Mouse (Mus musculus) embryonic facial prominence, embryonic 14.5 days (tissue): Measurements from ENCODE around the gene E330021D16Rik. TPM values are rescaled to one million over a fixed set of nuclear protein-coding genes. Genes with fewer than 3 reads are reported as not detected.

Source experiments
- ATAC-seq: fragments of 200-750 bp; cut with Nextera tagmentation; 2 replicates; pipeline ENCODE4 v1.8.0; 2017; ENCODE audit warnings: low read depth, moderate number of reproducible peaks, moderate TSS enrichment
- DNase-seq: peaks from one replicate; pipeline ENCODE4 v3.0.0-alpha.2; 2015; ENCODE audit warnings: low spot score
- H3K27ac ChIP-seq: fragments of 300-500 bp; sonication (generic); replicated peaks from 2 replicates; pipeline ENCODE4 v1.5.1; 2014; ENCODE audit warnings: low read depth, mild to moderate bottlenecking, low read length, moderate library complexity
- H3K27me3 ChIP-seq: fragments of 300-500 bp; sonication (generic); replicated peaks from 2 replicates; pipeline ENCODE4 v1.6.1; 2014; ENCODE audit warnings: low read length; ENCODE audit not compliant: control insufficient read depth, insufficient read depth
- H3K36me3 ChIP-seq: fragments of 300-500 bp; sonication (generic); 2 replicates; pipeline ENCODE4 v1.6.1; 2014; ENCODE audit warnings: low read length, mixed read lengths; ENCODE audit not compliant: control insufficient read depth, insufficient read depth
- H3K4me1 ChIP-seq: fragments of 300-500 bp; sonication (generic); 2 replicates; pipeline ENCODE4 v1.6.1; 2014; ENCODE audit warnings: antibody characterized with exemption, low read length; ENCODE audit not compliant: control insufficient read depth, insufficient read depth
- H3K4me2 ChIP-seq: fragments of 300-500 bp; sonication (generic); 2 replicates; pipeline ENCODE4 v1.6.1; 2014; ENCODE audit warnings: low read depth, mild to moderate bottlenecking, low read length, moderate library complexity, mixed read lengths
- H3K4me3 ChIP-seq: fragments of 300-500 bp; sonication (generic); 2 replicates; pipeline ENCODE4 v1.5.1; 2014; ENCODE audit warnings: low read depth, mild to moderate bottlenecking, low read length
- H3K9ac ChIP-seq: fragments of 300-500 bp; sonication (generic); 2 replicates; pipeline ENCODE4 v1.6.1; 2014; ENCODE audit warnings: low read depth, mild to moderate bottlenecking, low read length, moderate library complexity, mixed read lengths
- H3K9me3 ChIP-seq: fragments of 300-500 bp; sonication (generic); 2 replicates; pipeline ENCODE4 v1.6.1; 2016; ENCODE audit warnings: low read length; ENCODE audit not compliant: control insufficient read depth
- WGBS: fragments of 180-500 bp; shearing (Covaris S2); extraction: QIAGEN DNeasy Blood & Tissue Kit; methylation state at CpG from one replicate; pipeline ENCODE4 v1.1.7; 2014; 5-methylcytosine and 5-hydroxymethylcytosine counted together
- polyA plus RNA-seq: library from polyadenylated mRNA; unstranded; fragments of >200 nt; fragmentation: Nextera tagmentation; extraction: Ambion mirVana; gene quantifications from 2 replicates; pipeline ENCODE4 v1.2.1, GENCODE M21; 2014

E330021D16Rik gene
- polyA plus RNA-seq, result 0.33 TPM in 1 of 2 replicates, not detected in the other

- no peak within 1 kb of the TSS for H3K4me3 ChIP-seq
- H3K27me3 ChIP-seq, result no peaks in the 10 kb centered on the region
- H3K9me3 ChIP-seq, result no peaks in the 10 kb centered on the region
- DNase-seq (no peak), ATAC-seq (no peak)
- WGBS, result 79% methylated on average over 9 of the region's 9 CpGs
- no peaks in the 10 kb centered on the region for H3K4me1 ChIP-seq
- no peak within 1 kb of the TSS for H3K27ac ChIP-seq
- no peak within 1 kb of the TSS for H3K4me2 ChIP-seq
- no peak within 1 kb of the TSS for H3K9ac ChIP-seq
- no peaks in the 10 kb centered on the region for H3K36me3 ChIP-seq
Observed at GRCm38 (mm10) chr6:136415133-136415775, at the start of gene E330021D16Rik. E330021D16Rik (minus strand) TSS chr6:136415569.

DNA sequence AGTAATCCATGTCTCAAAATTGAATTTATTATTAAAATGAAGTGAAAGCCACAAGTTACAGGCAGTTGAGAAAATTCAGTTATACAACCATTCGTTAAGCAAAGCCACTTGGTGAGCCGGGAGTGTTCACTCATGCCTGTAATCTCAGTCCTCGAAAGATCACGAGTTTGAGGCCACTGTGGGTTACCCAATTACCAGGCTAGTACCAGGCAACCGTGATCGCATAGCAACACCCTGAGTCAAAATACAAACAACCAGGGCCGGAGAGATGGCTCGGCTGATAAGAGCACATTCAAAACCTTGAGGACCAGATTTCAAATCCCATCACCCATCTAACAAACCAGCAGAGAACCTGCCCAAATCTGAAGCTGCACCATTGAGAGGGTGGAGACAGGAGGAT, 49.7 kb upstream of the E330021D16Rik start:
- H3K4me1 ChIP-seq, result peaks cover 23% of the 10 kb centered on the region
- 0 out of 2 replicates have a peak, but pooled peaks cover 6% of the 10 kb centered on the region for H3K9me3 ChIP-seq
- no peak for ATAC-seq
- H3K27me3 ChIP-seq, result no peaks in the 10 kb centered on the region
- DNase-seq, result no peak
- no peak overlapping the region for H3K9ac ChIP-seq
- WGBS, result 72% methylated on average over 8 of the region's 8 CpGs
- no peaks in the 10 kb centered on the region for H3K36me3 ChIP-seq
- H3K27ac ChIP-seq, result peak overlapping the region; percentile 34; the same call in 1 of the 2 replicates
- no peak overlapping the region for H3K4me2 ChIP-seq
- no peak overlapping the region for H3K4me3 ChIP-seq

GRCm38 (mm10) chr6:136464121-136464621, 48.8 kb upstream of the E330021D16Rik start:
- Histone ChIP-seq H3K9me3 (no peaks in the 10 kb centered on the region), H3K27ac (peak overlapping the region; percentile 34; the same call in 1 of the 2 replicates), H3K4me2 (no peak overlapping the region), H3K36me3 (no peaks in the 10 kb centered on the region), H3K27me3 (no peaks in the 10 kb centered on the region), H3K4me1 (peaks cover 14% of the 10 kb centered on the region), H3K9ac (no peak overlapping the region), H3K4me3 (no peak overlapping the region)
- DNase-seq (no peak), ATAC-seq (no peak)
- WGBS, result 48% methylated on average over 12 of the region's 12 CpGs

GRCm38 (mm10) chr6:136463491-136463890, 48.1 kb upstream of the E330021D16Rik start:
- H3K9ac ChIP-seq, result no peak overlapping the region
- 75% methylated on average over 9 of the region's 9 CpGs for WGBS
- H3K4me3 ChIP-seq, result no peak overlapping the region
- H3K27ac ChIP-seq, result no peak overlapping the region
- H3K4me2 ChIP-seq, result no peak overlapping the region
- DNase-seq, result no peak
- peaks cover 8% of the 10 kb centered on the region for H3K4me1 ChIP-seq
- H3K9me3 ChIP-seq, result no peaks in the 10 kb centered on the region
- no peaks in the 10 kb centered on the region for H3K36me3 ChIP-seq
- ATAC-seq, result no peak
- H3K27me3 ChIP-seq, result no peaks in the 10 kb centered on the region

DNA sequence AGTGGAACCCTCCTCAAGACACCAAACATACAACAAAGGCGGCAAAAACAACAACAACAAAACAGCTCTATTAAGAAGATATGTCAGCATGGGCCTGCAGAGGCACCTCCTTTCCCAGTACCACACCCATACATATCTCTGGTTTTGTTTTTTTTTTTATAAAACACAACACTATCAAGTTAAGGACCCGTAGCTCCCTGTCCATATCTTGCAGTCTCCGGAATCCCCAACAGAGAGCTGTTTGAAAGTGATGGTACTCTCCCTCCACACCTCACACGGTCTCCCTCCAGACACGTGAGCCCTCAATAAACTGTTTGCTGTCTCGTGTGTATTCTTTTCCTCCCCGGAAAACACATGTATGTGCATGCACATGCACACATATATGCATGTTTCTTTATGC, 43.8 kb upstream of the E330021D16Rik start:
- Histone ChIP-seq H3K9me3 (no peaks in the 10 kb centered on the region), H3K36me3 (no peaks in the 10 kb centered on the region), H3K4me2 (no peak overlapping the region), H3K4me1 (no peaks in the 10 kb centered on the region; the same call in 1 of the 2 replicates), H3K4me3 (no peak overlapping the region), H3K9ac (no peak overlapping the region), H3K27me3 (no peaks in the 10 kb centered on the region), H3K27ac (no peak overlapping the region)
- no peak for DNase-seq
- no peak for ATAC-seq
- WGBS, result 85% methylated on average over 7 of the region's 7 CpGs

DNA sequence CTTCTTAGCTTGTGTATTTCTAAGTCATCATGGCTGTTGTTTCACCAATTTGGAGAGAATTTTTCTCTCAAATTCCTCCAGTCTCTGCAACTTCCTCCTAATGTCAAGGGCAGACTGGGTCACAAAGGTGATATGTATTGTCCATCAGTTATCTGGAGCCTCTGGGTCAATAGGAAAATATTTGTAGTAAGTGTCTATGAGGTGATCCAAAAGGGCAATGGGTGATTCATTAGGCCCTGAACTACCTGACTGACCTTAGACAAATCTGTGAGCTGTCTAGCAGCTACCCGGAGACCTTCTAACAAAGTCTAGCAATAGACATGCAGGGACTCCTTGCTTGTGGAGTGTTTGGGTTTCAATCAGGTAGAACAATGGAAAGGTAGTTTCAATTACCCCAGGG, 40.9 kb upstream of the E330021D16Rik start:
- DNase-seq (no peak), ATAC-seq (no peak)
- Histone ChIP-seq H3K36me3 (no peaks in the 10 kb centered on the region), H3K4me1 (no peaks in the 10 kb centered on the region), H3K9ac (no peak overlapping the region), H3K9me3 (no peaks in the 10 kb centered on the region), H3K27me3 (no peaks in the 10 kb centered on the region), H3K4me3 (no peak overlapping the region), H3K4me2 (no peak overlapping the region), H3K27ac (no peak overlapping the region)
- 97% methylated on average over 1 of the region's 1 CpGs for WGBS

GRCm38 (mm10) chr6:136455696-136456095, 40.3 kb upstream of the E330021D16Rik start:
- no peaks in the 10 kb centered on the region for H3K36me3 ChIP-seq
- H3K4me1 ChIP-seq, result no peaks in the 10 kb centered on the region
- no peak overlapping the region for H3K9ac ChIP-seq
- H3K27ac ChIP-seq, result no peak overlapping the region
- 64% methylated on average over 3 of the region's 3 CpGs for WGBS
- no peak overlapping the region for H3K4me2 ChIP-seq
- no peaks in the 10 kb centered on the region for H3K27me3 ChIP-seq
- no peak for ATAC-seq
- H3K4me3 ChIP-seq, result no peak overlapping the region
- H3K9me3 ChIP-seq, result no peaks in the 10 kb centered on the region
- no peak for DNase-seq

DNA sequence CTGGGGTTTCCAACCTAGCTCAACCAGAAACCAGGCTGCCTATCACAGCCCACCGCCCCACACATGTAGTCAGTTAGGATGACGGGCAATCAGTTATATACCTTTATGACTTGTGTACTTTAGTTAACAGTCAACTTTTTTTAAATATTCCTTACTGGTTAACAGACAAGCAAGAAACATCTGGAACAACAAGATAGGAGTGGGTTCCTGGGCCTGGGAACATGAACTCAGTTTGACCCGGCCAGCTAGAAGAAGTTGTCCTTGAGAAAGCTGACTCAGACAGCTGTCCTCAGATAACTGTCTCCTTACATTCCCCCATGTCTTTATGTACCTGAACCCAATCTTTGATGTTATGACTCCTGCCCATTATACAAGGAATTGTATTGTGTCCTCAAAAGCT, 37.3 kb upstream of the E330021D16Rik start:
- H3K9me3 ChIP-seq, result peaks cover 4% of the 10 kb centered on the region; the same call in 1 of the 2 replicates
- H3K4me1 ChIP-seq, result no peaks in the 10 kb centered on the region
- DNase-seq (no peak), ATAC-seq (no peak)
- H3K27me3 ChIP-seq, result no peaks in the 10 kb centered on the region
- no peak overlapping the region for H3K4me3 ChIP-seq
- H3K27ac ChIP-seq, result no peak overlapping the region
- no peak overlapping the region for H3K9ac ChIP-seq
- H3K4me2 ChIP-seq, result no peak overlapping the region
- WGBS, result 94% methylated on average over 3 of the region's 3 CpGs
- no peaks in the 10 kb centered on the region for H3K36me3 ChIP-seq

GRCm38 (mm10) chr6:136450863-136451262, 35.5 kb upstream of the E330021D16Rik start:
- ATAC-seq, result no peak
- Histone ChIP-seq H3K4me1 (no peaks in the 10 kb centered on the region), H3K36me3 (no peaks in the 10 kb centered on the region), H3K27ac (no peak overlapping the region), H3K9ac (no peak overlapping the region), H3K4me3 (no peak overlapping the region), H3K9me3 (peaks cover 4% of the 10 kb centered on the region; the same call in 1 of the 2 replicates), H3K27me3 (no peaks in the 10 kb centered on the region), H3K4me2 (no peak overlapping the region)
- 88% methylated on average over 6 of the region's 6 CpGs for WGBS
- no peak for DNase-seq
